Mouse (Mus musculus) small intestine, adult 2 months (tissue): ENCODE data around the gene Palb2. TPM values are rescaled to one million over a fixed set of nuclear protein-coding genes. Genes with fewer than 3 reads are reported as not detected.
A peak's percentile ranks its signal among the peaks of the same experiment; 100 is the strongest.

Experiments used
- H3K27ac ChIP-seq: fragments of 200-500 bp; 2 replicates; pipeline ENCODE4 v1.5.1; 2012; ENCODE audit warnings: low read depth, low read length, control low read depth, inconsistent platforms; ENCODE audit not compliant: insufficient read depth
- H3K27me3 ChIP-seq: fragments of 200-500 bp; 2 replicates; pipeline ENCODE4 v1.6.1; 2012; ENCODE audit warnings: mild to moderate bottlenecking, moderate library complexity, low read length, inconsistent platforms; ENCODE audit not compliant: control insufficient read depth, insufficient read depth
- H3K36me3 ChIP-seq: fragments of 200-500 bp; 2 replicates; pipeline ENCODE4 v1.6.1; 2012; ENCODE audit warnings: mild to moderate bottlenecking, low read length, control low read depth, inconsistent platforms; ENCODE audit not compliant: control insufficient read depth, insufficient read depth
- H3K4me1 ChIP-seq: fragments of 200-500 bp; 2 replicates; pipeline ENCODE4 v1.6.1; 2012; ENCODE audit warnings: low read length, inconsistent platforms, mixed read lengths; ENCODE audit not compliant: control insufficient read depth, insufficient read depth, insufficient read length
- H3K4me3 ChIP-seq: fragments of 200-500 bp; 2 replicates; pipeline ENCODE4 v1.5.1; 2012; ENCODE audit warnings: low read depth, mild to moderate bottlenecking, control low read depth, inconsistent platforms, low read length, moderate library complexity
- CTCF ChIP-seq: fragments of 200-500 bp; IDR thresholded peaks from 2 replicates; pipeline ENCODE4 v1.5.1; 2012; ENCODE audit warnings: low read depth, mild to moderate bottlenecking, control low read depth, inconsistent platforms, low read length, moderate library complexity, mixed read lengths; ENCODE audit not compliant: insufficient replicate concordance, insufficient read length; ENCODE audit errors: extremely low read depth
- POLR2A ChIP-seq: fragments of 200-500 bp; IDR thresholded peaks from 2 replicates; pipeline ENCODE4 v1.6.1; 2012; ENCODE audit warnings: low read depth, mild to moderate bottlenecking, control low read depth, inconsistent platforms, low read length, moderate library complexity
- WGBS: fragments of 180-500 bp; shearing (Covaris S2); methylation state at CpG from one replicate; pipeline ENCODE4 v1.1.7; 2018; 5-methylcytosine and 5-hydroxymethylcytosine counted together
- polyA plus RNA-seq: library from polyadenylated mRNA; depleted of rRNA; stranded (reverse); fragments of >200 nt; gene quantifications from 2 replicates; pipeline ENCODE4 v1.2.3, GENCODE M21; 2012

Palb2 gene
- polyA plus RNA-seq, 1 experiment = 1.0 TPM

- 29% methylated on average over 4 of the region's 4 CpGs for WGBS
- peaks cover 12% of the 10 kb centered on the region for H3K4me1 ChIP-seq
- H3K36me3 ChIP-seq = peaks cover 38% of the 10 kb centered on the region
- no peak overlapping the region for H3K27ac ChIP-seq
- H3K4me3 ChIP-seq = no peak overlapping the region
- TF ChIP-seq CTCF (peak; percentile 31; the same call in 1 of the 2 replicates), POLR2A (no peak)
- no peaks in the 10 kb centered on the region for H3K27me3 ChIP-seq
Observed at GRCm38 (mm10) chr7:122099222-122099621, 33.6 kb downstream of the Palb2 start.

DNA sequence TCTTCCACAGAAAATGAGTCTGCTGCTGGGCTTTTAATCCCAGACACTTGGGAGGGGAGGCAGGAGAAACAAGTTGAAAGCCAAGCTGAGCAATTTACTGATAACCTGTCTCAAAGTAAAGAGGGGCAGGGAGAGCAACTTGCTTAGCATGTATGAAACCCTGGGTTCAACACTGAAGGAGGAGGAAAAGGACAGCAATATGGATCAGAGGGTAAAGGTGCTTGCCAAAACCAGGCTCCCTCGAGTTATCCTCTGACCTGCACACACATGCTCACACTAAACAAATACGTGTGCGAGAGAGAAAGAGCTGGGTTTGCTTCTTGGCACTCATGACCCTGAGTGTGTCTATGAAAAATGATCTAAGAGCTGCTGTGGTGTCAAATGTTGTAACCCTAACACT lies 34.8 kb downstream of the Palb2 start:
- peaks cover 12% of the 10 kb centered on the region for H3K4me1 ChIP-seq
- TF ChIP-seq POLR2A = no peak
- no peak for TF ChIP-seq CTCF
- H3K4me3 ChIP-seq = no peak overlapping the region
- H3K36me3 ChIP-seq = peaks cover 47% of the 10 kb centered on the region
- no peaks in the 10 kb centered on the region for H3K27me3 ChIP-seq
- H3K27ac ChIP-seq = no peak overlapping the region
- WGBS = 80% methylated on average over 3 of the region's 3 CpGs

DNA sequence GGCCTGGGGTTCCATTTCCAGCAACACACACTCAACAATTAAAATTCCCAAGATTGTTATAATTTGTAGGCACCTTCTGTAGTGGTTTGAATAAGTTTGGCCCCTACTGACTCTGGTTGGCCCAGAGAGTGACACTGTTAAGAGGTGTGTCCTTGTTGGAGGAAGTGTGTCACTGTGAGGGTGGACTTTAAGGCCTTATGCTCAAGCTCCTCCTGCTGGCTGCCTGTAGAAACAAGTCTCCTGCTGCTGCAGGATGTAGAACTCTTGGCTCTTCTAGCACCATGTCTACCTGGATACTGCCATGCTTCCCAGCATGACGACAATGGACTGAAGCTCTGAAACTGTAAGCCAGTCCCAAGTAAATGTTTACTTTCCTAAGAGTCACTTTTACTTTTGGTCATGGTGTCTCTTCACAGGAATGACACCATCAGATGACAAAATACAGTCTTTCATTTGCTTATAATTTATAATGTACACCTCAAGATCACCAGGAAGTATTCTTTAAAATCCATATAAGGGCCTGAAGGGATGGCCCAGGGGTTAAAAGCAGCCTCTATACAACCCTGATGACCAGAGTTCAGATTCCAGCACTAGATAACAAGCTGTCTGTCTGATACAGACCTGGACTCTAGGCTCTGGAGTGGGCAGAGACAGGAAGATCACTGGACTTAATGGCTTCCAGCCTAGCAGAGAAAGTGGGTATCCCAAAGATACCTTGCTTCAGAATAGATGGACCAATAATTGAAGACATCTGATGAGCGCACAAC lies 38.0 kb downstream of the Palb2 start:
- peak overlapping the region; percentile 84 for H3K27ac ChIP-seq
- peaks cover 74% of the 10 kb centered on the region for H3K36me3 ChIP-seq
- H3K4me3 ChIP-seq = no peak overlapping the region
- no peaks in the 10 kb centered on the region for H3K27me3 ChIP-seq
- 72% methylated on average over 2 of the region's 2 CpGs for WGBS
- H3K4me1 ChIP-seq = peaks cover 8% of the 10 kb centered on the region
- TF ChIP-seq CTCF (peak; percentile 38; the same call in 1 of the 2 replicates), POLR2A (no peak)

- 80% methylated on average over 11 of the region's 11 CpGs for WGBS
- Histone ChIP-seq H3K27ac (no peak overlapping the region), H3K27me3 (no peaks in the 10 kb centered on the region), H3K4me3 (no peak overlapping the region), H3K36me3 (peaks cover 63% of the 10 kb centered on the region), H3K4me1 (peaks cover under 1% of the 10 kb centered on the region; the same call in 1 of the 2 replicates)
- TF ChIP-seq POLR2A (no peak), CTCF (no peak)
Observed at GRCm38 (mm10) chr7:122087195-122087982, 45.4 kb downstream of the Palb2 start.

DNA sequence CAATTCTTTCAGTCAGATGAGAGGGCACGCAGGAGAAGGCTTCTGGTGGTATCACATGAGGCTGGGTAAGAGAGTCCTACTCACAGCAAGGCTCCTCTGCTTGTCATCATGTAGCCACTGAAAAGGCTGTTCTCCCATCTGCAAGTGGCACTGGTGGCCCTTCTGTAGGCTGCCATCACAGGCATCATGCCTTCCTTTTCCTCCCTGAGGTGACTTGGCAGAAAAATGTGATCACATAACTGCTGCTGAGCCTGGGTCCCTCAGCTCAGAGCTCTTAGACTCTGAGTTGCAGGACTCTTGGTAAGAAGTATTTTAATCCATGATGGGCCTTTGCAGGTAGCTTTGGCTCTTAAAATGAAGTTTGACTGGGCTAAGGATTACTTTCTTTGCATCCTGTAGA lies 51.7 kb downstream of the Palb2 start:
- TF ChIP-seq CTCF (no peak), POLR2A (no peak)
- peaks cover 10% of the 10 kb centered on the region for H3K4me1 ChIP-seq
- 93% methylated on average over 1 of the region's 1 CpGs for WGBS
- no peaks in the 10 kb centered on the region for H3K27me3 ChIP-seq
- no peak overlapping the region for H3K27ac ChIP-seq
- no peak overlapping the region for H3K4me3 ChIP-seq
- peaks cover 39% of the 10 kb centered on the region for H3K36me3 ChIP-seq

GRCm38 (mm10) chr7:122079798-122080554 lies 52.8 kb downstream of the Palb2 start:
- 21% methylated on average over 8 of the region's 8 CpGs for whole genome bisulfite sequencing
- Histone ChIP-seq H3K27ac (peak overlapping the region; percentile 87), H3K36me3 (peaks cover 42% of the 10 kb centered on the region), H3K4me3 (no peak overlapping the region), H3K4me1 (peaks cover 10% of the 10 kb centered on the region), H3K27me3 (no peaks in the 10 kb centered on the region)
- TF ChIP-seq CTCF = no peak
- TF ChIP-seq POLR2A = no peak

DNA sequence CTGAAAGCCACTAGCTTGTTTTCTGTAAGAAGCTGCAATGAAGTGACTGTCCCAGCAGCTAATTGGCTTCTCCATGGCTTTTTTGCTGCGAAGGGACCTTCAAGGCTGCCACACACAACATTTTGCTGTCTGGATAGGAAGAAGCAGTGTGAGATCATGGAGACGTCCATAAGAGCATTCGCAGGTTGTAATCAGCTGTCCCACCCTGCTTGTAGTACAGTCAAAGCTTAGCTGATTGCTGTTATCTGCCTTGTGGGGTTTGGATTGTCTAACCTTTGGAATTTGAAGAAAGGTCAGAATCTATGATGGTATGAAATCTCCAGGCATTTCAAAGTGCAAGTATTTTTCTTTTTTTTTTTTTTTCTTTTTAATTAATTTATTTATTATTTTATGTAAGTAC lies 58.4 kb downstream of the Palb2 start:
- H3K27ac ChIP-seq = peak overlapping the region; percentile 95
- H3K27me3 ChIP-seq = no peaks in the 10 kb centered on the region
- peaks cover 58% of the 10 kb centered on the region for H3K36me3 ChIP-seq
- TF ChIP-seq CTCF (no peak), POLR2A (no peak)
- no peak overlapping the region for H3K4me3 ChIP-seq
- peaks cover 14% of the 10 kb centered on the region for H3K4me1 ChIP-seq
- 28% methylated on average over 3 of the region's 3 CpGs for WGBS
